Mouse (Mus musculus): ENCODE results near the gene Yipf2. TPM values are rescaled to one million over a fixed set of nuclear protein-coding genes. Genes with fewer than 3 reads are reported as not detected.

The Yipf2 gene
- polyA plus RNA-seq, 2 experiments: 6.1 to 9.0 TPM

GRCm38 (mm10) chr9:21617066-21617465, 24.4 kb upstream of the Yipf2 start:
- DNase-seq (ENCODE audit: low read depth in 3 of 3, low spot score in 3 of 3) (peak in 1 of 3 experiments; percentile 27), ATAC-seq (ENCODE audit: insufficient read depth) (no peak)
- TF ChIP-seq EP300 (IDR thresholded peaks at IDR 0.05; ENCODE audit: low read depth) (no peak), CTCF (IDR thresholded peaks at IDR 0.05; ENCODE audit: low read depth) (no peak)
- 2% methylated on average over 10 of the region's 10 CpGs for WGBS (ENCODE audit: insufficient replicate concordance)
- Histone ChIP-seq H3K4me1 (replicated peaks; ENCODE audit: control insufficient read depth in 2 of 2, insufficient read depth in 2 of 2, low read length in 1 of 2) (peaks cover 5 to 12% of the 10 kb centered on the region in 2 experiments; a peak in 3 of 4 replicates), H3K27me3 (ENCODE audit: control insufficient read depth, insufficient read depth, low read length) (no peaks in the 10 kb centered on the region), H3K9me3 (ENCODE audit: control insufficient read depth, low read length) (no peaks in the 10 kb centered on the region), H3K4me3 (ENCODE audit: insufficient read depth in 1 of 2, low read depth in 2 of 2, low read length in 2 of 2) (peak overlapping the region; percentile 93), H3K36me3 (replicated peaks; ENCODE audit: control insufficient read depth, insufficient read depth, low read depth) (no peaks in the 10 kb centered on the region), H3K27ac (peak overlapping the region; percentile 70), H3K9ac (replicated peaks) (peak overlapping the region; percentile 94), H3K4me2 (ENCODE audit: low read depth) (peak overlapping the region; percentile 90)

GRCm38 (mm10) chr9:21616232-21616781, 23.7 kb upstream of the Yipf2 start:
- Histone ChIP-seq H3K9me3 (ENCODE audit: control insufficient read depth, low read length) (no peaks in the 10 kb centered on the region), H3K36me3 (replicated peaks; ENCODE audit: control insufficient read depth, insufficient read depth, low read depth) (no peaks in the 10 kb centered on the region), H3K4me2 (ENCODE audit: low read depth) (peak overlapping the region; percentile 90), H3K4me3 (ENCODE audit: insufficient read depth in 1 of 2, low read depth in 2 of 2, low read length in 2 of 2) (peak overlapping the region; percentile 93), H3K27me3 (ENCODE audit: control insufficient read depth, insufficient read depth, low read length) (no peaks in the 10 kb centered on the region), H3K9ac (replicated peaks) (peak overlapping the region; percentile 94), H3K4me1 (replicated peaks; ENCODE audit: control insufficient read depth in 2 of 2, insufficient read depth in 2 of 2, low read length in 1 of 2) (peaks cover 5 to 12% of the 10 kb centered on the region in 2 experiments; a peak in 3 of 4 replicates), H3K27ac (peak overlapping the region; percentile 70)
- peak in 2 of 3 experiments; percentile 44 to 56 for DNase-seq (ENCODE audit: low read depth in 3 of 3, low spot score in 3 of 3)
- under 1% methylated on average over 57 of the region's 57 CpGs for WGBS (ENCODE audit: insufficient replicate concordance)
- ATAC-seq (ENCODE audit: insufficient read depth): peak; percentile 71
- TF ChIP-seq CTCF (IDR thresholded peaks at IDR 0.05; ENCODE audit: low read depth) (no peak), EP300 (IDR thresholded peaks at IDR 0.05; ENCODE audit: low read depth) (no peak)

GRCm38 (mm10) chr9:21615617-21616231, 23.1 kb upstream of the Yipf2 start, which contains the start of gene Smarca4:
Gene Smarca4 (plus strand): TSS chr9:21616169.
- TF ChIP-seq EP300 (IDR thresholded peaks at IDR 0.05; ENCODE audit: low read depth) (no peak), CTCF (IDR thresholded peaks at IDR 0.05; ENCODE audit: low read depth) (peak; percentile 8; the same call in 1 of the 2 replicates)
- peak; percentile 94 to 97 (median 94) for DNase-seq (ENCODE audit: low read depth in 3 of 3, low spot score in 3 of 3)
- Histone ChIP-seq H3K27me3 (ENCODE audit: control insufficient read depth, insufficient read depth, low read length) (no peaks in the 10 kb centered on the region), H3K36me3 (replicated peaks; ENCODE audit: control insufficient read depth, insufficient read depth, low read depth) (no peaks in the 10 kb centered on the region), H3K27ac (peak within 1 kb of the TSS; percentile 83), H3K4me1 (replicated peaks; ENCODE audit: control insufficient read depth in 2 of 2, insufficient read depth in 2 of 2, low read length in 1 of 2) (peaks cover 5 to 12% of the 10 kb centered on the region in 2 experiments; a peak in 3 of 4 replicates), H3K4me2 (ENCODE audit: low read depth) (peak within 1 kb of the TSS; percentile 90), H3K4me3 (ENCODE audit: insufficient read depth in 1 of 2, low read depth in 2 of 2, low read length in 2 of 2) (peak within 1 kb of the TSS; percentile 93), H3K9me3 (ENCODE audit: control insufficient read depth, low read length) (no peaks in the 10 kb centered on the region), H3K9ac (replicated peaks) (peak within 1 kb of the TSS; percentile 94)
- under 1% methylated on average over 39 of the region's 45 CpGs for WGBS (ENCODE audit: insufficient replicate concordance)
- peak; percentile 93 for ATAC-seq (ENCODE audit: insufficient read depth)

- H3K36me3 ChIP-seq (replicated peaks; ENCODE audit: control insufficient read depth, insufficient read depth, low read depth): no peaks in the 10 kb centered on the region
- TF ChIP-seq EP300 (IDR thresholded peaks at IDR 0.05; ENCODE audit: low read depth) (no peak), CTCF (IDR thresholded peaks at IDR 0.05; ENCODE audit: low read depth) (no peak)
- H3K9ac ChIP-seq (replicated peaks): peak overlapping the region; percentile 73
- peak overlapping the region; percentile 90 for H3K4me2 ChIP-seq (ENCODE audit: low read depth)
- WGBS (ENCODE audit: insufficient replicate concordance): 55% methylated on average over 15 of the region's 15 CpGs
- peak overlapping the region; percentile 83 for H3K27ac ChIP-seq
- H3K4me3 ChIP-seq (ENCODE audit: insufficient read depth in 1 of 2, low read depth in 2 of 2, low read length in 2 of 2): peak overlapping the region; percentile 93
- no peak for DNase-seq (ENCODE audit: low read depth in 3 of 3, low spot score in 3 of 3)
- H3K9me3 ChIP-seq (ENCODE audit: control insufficient read depth, low read length): no peaks in the 10 kb centered on the region
- ATAC-seq (ENCODE audit: insufficient read depth): no peak
- H3K27me3 ChIP-seq (ENCODE audit: control insufficient read depth, insufficient read depth, low read length): no peaks in the 10 kb centered on the region
- peaks cover 5 to 13% of the 10 kb centered on the region in 2 experiments; a peak in 3 of 4 replicates for H3K4me1 ChIP-seq (replicated peaks; ENCODE audit: control insufficient read depth in 2 of 2, insufficient read depth in 2 of 2, low read length in 1 of 2)
Observed at GRCm38 (mm10) chr9:21614864-21615616, 22.4 kb upstream of the Yipf2 start.
